Mouse (Mus musculus) spleen, adult 2 months (tissue): Measurements from ENCODE around the gene Asic2.

Experiments used
- CTCF ChIP-seq: fragments of 200-500 bp; IDR thresholded peaks from 2 replicates; pipeline ENCODE4 v1.5.1; 2011; ENCODE audit warnings: mild to moderate bottlenecking, inconsistent platforms; ENCODE audit not compliant: insufficient read depth, insufficient read length, insufficient replicate concordance; ENCODE audit errors: extremely low read depth
- POLR2A ChIP-seq: fragments of 200-500 bp; IDR thresholded peaks from 2 replicates; pipeline ENCODE4 v1.6.1; 2011; ENCODE audit warnings: low read depth, low read length, inconsistent platforms

- no peak for TF ChIP-seq CTCF
- no peak for TF ChIP-seq POLR2A
These were observed 696.8 kb downstream of the Asic2 start for GRCm38 (mm10) chr11:81271422-81271821.
